In genomic region chr4:141956931-141957330, GRCm38 (mm10) we compare ENCODE assay signal across 19 mouse cellular contexts. TPM values are rescaled to one million over a fixed set of nuclear protein-coding genes. Genes with fewer than 3 reads are reported as not detected.
A peak's percentile ranks its signal among the peaks of the same experiment; 100 is the strongest.
DNase-seq lines count a peak whose midpoint lies in the region; ATAC-seq and TF ChIP-seq lines count a peak whose summit lies in the region.
"Had no signal": no experiment of that assay in that cellular context is flagged by ENCODE, and none has a peak within 500 bp of the region (broad histone marks: within the 10 kb centered on the region; RNA-seq: fewer than 3 reads in every experiment).

No protein-coding gene starts in this region.

- peak; percentile 7; the same call in 1 of the 2 replicates for ATAC-seq in intestine, embryonic 15.5 days
- no peak for ATAC-seq in intestine, postnatal 0 days
- ATAC-seq in stomach, embryonic 16.5 days (ENCODE audit: insufficient read depth, low FRiP score), result no peak
- no peak for ATAC-seq in stomach, postnatal 0 days (ENCODE audit: low FRiP score, low TSS enrichment)

- H3K4me2 ChIP-seq in intestine, embryonic 15.5 days (replicated peaks), result no peak overlapping the region
- no peak overlapping the region for H3K4me2 ChIP-seq in intestine, postnatal 0 days (replicated peaks; ENCODE audit: low read depth)
- H3K4me2 ChIP-seq in stomach, embryonic 16.5 days (ENCODE audit: low read depth, low read length), result no peak overlapping the region
- H3K4me2 ChIP-seq in stomach, postnatal 0 days (replicated peaks; ENCODE audit: low read depth), result no peak overlapping the region
- H3K4me2 ChIP-seq: embryonic facial prominence, embryonic 15.5 days; heart, embryonic 15.5 days; hindbrain, embryonic 14.5 days had no signal

- no peak overlapping the region for H3K27ac ChIP-seq in intestine, embryonic 15.5 days
- H3K27ac ChIP-seq in intestine, postnatal 0 days (ENCODE audit: low read depth, low read length), result no peak overlapping the region
- H3K27ac ChIP-seq in stomach, embryonic 16.5 days (ENCODE audit: low read length), result peak overlapping the region; percentile 59; the same call in 1 of the 2 replicates
- H3K27ac ChIP-seq in stomach, postnatal 0 days (replicated peaks), result no peak overlapping the region
- H3K27ac ChIP-seq: embryonic facial prominence, embryonic 15.5 days; gastrocnemius, adult 2 months; heart, embryonic 15.5 days; hindbrain, embryonic 14.5 days had no signal

- no peak overlapping the region for H3K9ac ChIP-seq in intestine, embryonic 15.5 days
- H3K9ac ChIP-seq in intestine, postnatal 0 days (ENCODE audit: low read depth, low read length), result no peak overlapping the region
- H3K9ac ChIP-seq in stomach, embryonic 16.5 days (ENCODE audit: low read length), result no peak overlapping the region
- H3K9ac ChIP-seq in stomach, postnatal 0 days (ENCODE audit: low read length), result no peak overlapping the region
- H3K9ac ChIP-seq: embryonic facial prominence, embryonic 15.5 days; heart, embryonic 15.5 days; hindbrain, embryonic 14.5 days had no signal

- H3K4me3 ChIP-seq in intestine, embryonic 15.5 days (replicated peaks), result no peak overlapping the region
- no peak overlapping the region for H3K4me3 ChIP-seq in intestine, postnatal 0 days (ENCODE audit: low read depth, low read length)
- H3K4me3 ChIP-seq in stomach, embryonic 16.5 days (replicated peaks; ENCODE audit: low read length), result no peak overlapping the region
- H3K4me3 ChIP-seq in stomach, postnatal 0 days (ENCODE audit: low read depth, low read length), result no peak overlapping the region
- H3K4me3 ChIP-seq: embryonic facial prominence, embryonic 15.5 days; erythroblast, embryonic 14.5 days; forebrain, embryonic 10.5 days; gastrocnemius, adult 2 months; heart, embryonic 15.5 days; hindbrain, embryonic 10.5 days had no signal

- no peaks in the 10 kb centered on the region for H3K27me3 ChIP-seq in intestine, embryonic 15.5 days (replicated peaks)
- H3K27me3 ChIP-seq in intestine, postnatal 0 days (replicated peaks; ENCODE audit: control insufficient read depth, insufficient read depth, low read length), result no peaks in the 10 kb centered on the region
- H3K27me3 ChIP-seq in stomach, embryonic 16.5 days (ENCODE audit: control insufficient read depth, insufficient read depth, low read length), result no peaks in the 10 kb centered on the region
- no peaks in the 10 kb centered on the region for H3K27me3 ChIP-seq in stomach, postnatal 0 days (ENCODE audit: control insufficient read depth, insufficient read depth, low read length)
- H3K27me3 ChIP-seq: embryonic facial prominence, embryonic 15.5 days; heart, embryonic 15.5 days had no signal

- no peaks in the 10 kb centered on the region for H3K36me3 ChIP-seq in intestine, embryonic 15.5 days
- H3K36me3 ChIP-seq in intestine, postnatal 0 days (ENCODE audit: control insufficient read depth, insufficient read depth), result no peaks in the 10 kb centered on the region
- H3K36me3 ChIP-seq in stomach, embryonic 16.5 days (ENCODE audit: control insufficient read depth, insufficient read depth, low read length), result no peaks in the 10 kb centered on the region
- H3K36me3 ChIP-seq in stomach, postnatal 0 days (ENCODE audit: control insufficient read depth, insufficient read depth, low read length), result no peaks in the 10 kb centered on the region
- H3K36me3 ChIP-seq: embryonic facial prominence, embryonic 15.5 days; forebrain, embryonic 10.5 days; heart, embryonic 15.5 days; hindbrain, embryonic 10.5 days had no signal

- no peak for TF ChIP-seq CTCF in intestine, postnatal 0 days (IDR thresholded peaks at IDR 0.05; ENCODE audit: low read depth)
- no peak for TF ChIP-seq CTCF in stomach, postnatal 0 days (IDR thresholded peaks at IDR 0.05; ENCODE audit: low read depth)

- TF ChIP-seq EP300 in stomach, postnatal 0 days (optimal IDR thresholded peaks at IDR 0.05), result no peak

- no peaks in the 10 kb centered on the region; the same call in 1 of the 2 replicates for H3K9me3 ChIP-seq in intestine, embryonic 15.5 days
- H3K9me3 ChIP-seq in intestine, postnatal 0 days (ENCODE audit: control insufficient read depth), result no peaks in the 10 kb centered on the region
- 0 out of 2 replicates have a peak, but pooled peaks cover 2% of the 10 kb centered on the region for H3K9me3 ChIP-seq in stomach, embryonic 16.5 days (replicated peaks; ENCODE audit: control insufficient read depth, low read length)
- H3K9me3 ChIP-seq in stomach, postnatal 0 days (ENCODE audit: control insufficient read depth, low read length), result 0 out of 2 replicates have a peak, but pooled peaks cover 3% of the 10 kb centered on the region
- H3K9me3 ChIP-seq: embryonic facial prominence, embryonic 15.5 days; heart, embryonic 15.5 days had no signal

- peak; percentile 18 to 70 for DNase-seq in kidney, postnatal 25 days
- DNase-seq in kidney, postnatal 10 days, result no peak
- DNase-seq in stomach, postnatal 0 days (ENCODE audit: low spot score), result no peak
- no peak for DNase-seq in right cerebral cortex, adult 18-20 months
- DNase-seq: cerebellum, adult 2 months; cerebellum, postnatal 14 days; embryo, embryonic 11 days; gastrocnemius, adult 2 months; gastrocnemius, postnatal 25 days; heart, postnatal 14 days had no signal

- WGBS in intestine, embryonic 15.5 days, result 89% methylated on average over 5 of the region's 5 CpGs
- WGBS in intestine, postnatal 0 days, result 75% methylated on average over 5 of the region's 5 CpGs
- WGBS in stomach, embryonic 16.5 days, result 92% methylated on average over 5 of the region's 5 CpGs
- WGBS in stomach, postnatal 0 days, result 94% methylated on average over 5 of the region's 5 CpGs

- peaks cover 18% of the 10 kb centered on the region for H3K4me1 ChIP-seq in intestine, embryonic 15.5 days (replicated peaks)
- H3K4me1 ChIP-seq in intestine, postnatal 0 days (replicated peaks; ENCODE audit: control insufficient read depth, insufficient read depth, low read length), result no peaks in the 10 kb centered on the region
- H3K4me1 ChIP-seq in stomach, embryonic 16.5 days (ENCODE audit: control insufficient read depth, insufficient read depth, low read length), result peaks cover 33% of the 10 kb centered on the region
- peaks cover 3% of the 10 kb centered on the region for H3K4me1 ChIP-seq in stomach, postnatal 0 days (replicated peaks; ENCODE audit: control insufficient read depth, insufficient read depth)

RNA-seq across cellular contexts. Expression of gene Fhad1, which starts 58.0 kb away (rescaled TPM):
- 1.4 and 2.3 TPM in 2 replicates for polyA plus RNA-seq in intestine, embryonic 15.5 days (2015; fragmentation: Nextera tagmentation; extraction: Ambion mirVana)
- polyA plus RNA-seq in intestine, postnatal 0 days (2015; fragmentation: Nextera tagmentation; extraction: Ambion mirVana), result 1.2 and 1.4 TPM in 2 replicates
- polyA plus RNA-seq in stomach, embryonic 16.5 days (2015; fragmentation: Nextera tagmentation; extraction: Ambion mirVana), result 5.3 and 5.8 TPM in 2 replicates
- 4.9 and 6.0 TPM in 2 replicates for polyA plus RNA-seq in stomach, postnatal 0 days (2015; fragmentation: Nextera tagmentation; extraction: Ambion mirVana)
- polyA plus RNA-seq: erythroblast, embryonic 14.5 days had no signal

Comparison
In these comparisons a context has a peak if more than half of its experiments do, and no peak if none do; other contexts are left out.
1. DNase-seq: peak in kidney, postnatal 25 days (2 of 2); none in kidney, postnatal 10 days (single experiment), stomach, postnatal 0 days (single experiment) and right cerebral cortex, adult 18-20 months (single experiment).